Mouse (Mus musculus) heart, embryonic 13.5 days (tissue): ENCODE results near the gene Olfr907. TPM values are rescaled to one million over a fixed set of nuclear protein-coding genes. Genes with fewer than 3 reads are reported as not detected.

Experiments
- ATAC-seq: fragments of 200-750 bp; cut with Nextera tagmentation; 2 replicates; pipeline ENCODE4 v1.8.0; 2017; ENCODE audit warnings: moderate TSS enrichment; ENCODE audit not compliant: insufficient number of reproducible peaks, low FRiP score, low TSS enrichment; ENCODE audit errors: extremely low read depth
- H3K27ac ChIP-seq: fragments of 300-500 bp; sonication (generic); replicated peaks from 2 replicates; pipeline ENCODE4 v1.5.1; 2015; ENCODE audit warnings: moderate library complexity, mild to moderate bottlenecking, inconsistent platforms
- H3K27me3 ChIP-seq: fragments of 300-500 bp; sonication (generic); replicated peaks from 2 replicates; pipeline ENCODE4 v1.6.1; 2015; ENCODE audit warnings: mild to moderate bottlenecking, inconsistent platforms
- H3K36me3 ChIP-seq: fragments of 300-500 bp; sonication (generic); 2 replicates; pipeline ENCODE4 v1.6.1; 2015; ENCODE audit warnings: mild to moderate bottlenecking, inconsistent platforms
- H3K4me1 ChIP-seq: fragments of 300-500 bp; sonication (generic); 2 replicates; pipeline ENCODE4 v1.6.1; 2015; ENCODE audit warnings: inconsistent platforms
- H3K4me2 ChIP-seq: fragments of 300-500 bp; sonication (generic); 2 replicates; pipeline ENCODE4 v1.6.1; 2015; ENCODE audit warnings: inconsistent platforms, mild to moderate bottlenecking, moderate library complexity
- H3K4me3 ChIP-seq: fragments of 300-500 bp; sonication (generic); 2 replicates; pipeline ENCODE4 v1.5.1; 2015; ENCODE audit warnings: moderate library complexity, mild to moderate bottlenecking, inconsistent platforms
- H3K9ac ChIP-seq: fragments of 300-500 bp; sonication (generic); 2 replicates; pipeline ENCODE4 v1.6.1; 2015; ENCODE audit warnings: inconsistent platforms, mild to moderate bottlenecking, moderate library complexity
- H3K9me3 ChIP-seq: fragments of 300-500 bp; sonication (generic); 2 replicates; pipeline ENCODE4 v1.6.1; 2016; ENCODE audit warnings: inconsistent platforms
- WGBS: fragments of 180-500 bp; shearing (Covaris S2); methylation state at CpG from one replicate; pipeline ENCODE4 v1.1.7; 2015; ENCODE audit warnings: mixed read lengths; 5-methylcytosine and 5-hydroxymethylcytosine counted together
- polyA plus RNA-seq: library from polyadenylated mRNA; unstranded; fragments of >200 nt; fragmentation: Nextera tagmentation; extraction: Ambion mirVana; gene quantifications from 2 replicates; pipeline ENCODE4 v1.2.1, GENCODE M21; 2015

Olfr907 gene
- polyA plus RNA-seq, result not detected in 2 replicates

GRCm38 (mm10) chr9:38495501-38495900 lies at the start of gene Olfr907:
Gene Olfr907, plus strand, starts transcription at chr9:38495801.
- Histone ChIP-seq H3K4me3 (no peak within 1 kb of the TSS), H3K36me3 (no peaks in the 10 kb centered on the region), H3K27ac (no peak within 1 kb of the TSS), H3K4me1 (no peaks in the 10 kb centered on the region), H3K4me2 (no peak within 1 kb of the TSS), H3K9me3 (no peaks in the 10 kb centered on the region), H3K27me3 (no peaks in the 10 kb centered on the region), H3K9ac (no peak within 1 kb of the TSS)
- WGBS, result 65% methylated on average over 2 of the region's 2 CpGs
- no peak for ATAC-seq

- no peak for ATAC-seq
These were observed 48.2 kb upstream of the Olfr907 start, which contains the start of gene Olfr902 for GRCm38 (mm10) chr9:38447352-38447751. Gene Olfr902, plus strand, starts transcription at chr9:38447652.

GRCm38 (mm10) chr9:38462844-38463243 lies 32.8 kb upstream of the Olfr907 start, which contains the start of gene Olfr904:
Gene Olfr904, plus strand, starts transcription at chr9:38463144.
- H3K4me2 ChIP-seq, result no peak within 1 kb of the TSS
- H3K36me3 ChIP-seq, result no peaks in the 10 kb centered on the region
- ATAC-seq, result no peak

More at GRCm38 (mm10) chr9:38447352-38447751, 48.2 kb upstream of the Olfr907 start, which contains the start of gene Olfr902:
- Histone ChIP-seq H3K4me3 (no peak within 1 kb of the TSS), H3K9ac (no peak within 1 kb of the TSS), H3K4me2 (no peak within 1 kb of the TSS), H3K36me3 (no peaks in the 10 kb centered on the region), H3K9me3 (no peaks in the 10 kb centered on the region), H3K27ac (no peak within 1 kb of the TSS), H3K27me3 (no peaks in the 10 kb centered on the region), H3K4me1 (no peaks in the 10 kb centered on the region)
- WGBS, result 83% methylated on average over 5 of the region's 5 CpGs

GRCm38 (mm10) chr9:38470807-38471206 lies 24.8 kb upstream of the Olfr907 start, which contains the start of gene Olfr905:
Gene Olfr905, plus strand, starts transcription at chr9:38471107.
- H3K4me3 ChIP-seq, result no peak within 1 kb of the TSS
- H3K27ac ChIP-seq, result no peak within 1 kb of the TSS
- no peaks in the 10 kb centered on the region for H3K36me3 ChIP-seq
- H3K4me1 ChIP-seq, result no peaks in the 10 kb centered on the region
- no peak within 1 kb of the TSS for H3K9ac ChIP-seq
- ATAC-seq, result no peak
- no peaks in the 10 kb centered on the region for H3K27me3 ChIP-seq
- no peaks in the 10 kb centered on the region for H3K9me3 ChIP-seq
- H3K4me2 ChIP-seq, result no peak within 1 kb of the TSS

More at GRCm38 (mm10) chr9:38462844-38463243, 32.8 kb upstream of the Olfr907 start, which contains the start of gene Olfr904:
- no peaks in the 10 kb centered on the region for H3K4me1 ChIP-seq
- no peaks in the 10 kb centered on the region for H3K27me3 ChIP-seq
- H3K9ac ChIP-seq, result no peak within 1 kb of the TSS
- no peak within 1 kb of the TSS for H3K27ac ChIP-seq
- H3K4me3 ChIP-seq, result no peak within 1 kb of the TSS
- H3K9me3 ChIP-seq, result no peaks in the 10 kb centered on the region

- no peaks in the 10 kb centered on the region for H3K9me3 ChIP-seq
- H3K4me2 ChIP-seq, result no peak within 1 kb of the TSS
- ATAC-seq, result no peak
- H3K36me3 ChIP-seq, result no peaks in the 10 kb centered on the region
- H3K4me1 ChIP-seq, result no peaks in the 10 kb centered on the region
- H3K27ac ChIP-seq, result no peak within 1 kb of the TSS
- no peak within 1 kb of the TSS for H3K9ac ChIP-seq
- 67% methylated on average over 3 of the region's 3 CpGs for WGBS
- no peaks in the 10 kb centered on the region for H3K27me3 ChIP-seq
- no peak within 1 kb of the TSS for H3K4me3 ChIP-seq
These were observed 8.8 kb upstream of the Olfr907 start, which contains the start of gene Olfr906 for GRCm38 (mm10) chr9:38486785-38487184. Gene Olfr906, plus strand, starts transcription at chr9:38487085.

- H3K27me3 ChIP-seq, result no peaks in the 10 kb centered on the region
- no peak overlapping the region for H3K9ac ChIP-seq
- no peak for ATAC-seq
- no peak overlapping the region for H3K27ac ChIP-seq
- H3K4me1 ChIP-seq, result no peaks in the 10 kb centered on the region
- H3K36me3 ChIP-seq, result no peaks in the 10 kb centered on the region
- no peaks in the 10 kb centered on the region for H3K9me3 ChIP-seq
- 58% methylated on average over 2 of the region's 2 CpGs for WGBS
- H3K4me3 ChIP-seq, result no peak overlapping the region
- H3K4me2 ChIP-seq, result no peak overlapping the region
These were observed 16.8 kb downstream of the Olfr907 start for GRCm38 (mm10) chr9:38512353-38512752.

- no peak for ATAC-seq
- H3K36me3 ChIP-seq, result no peaks in the 10 kb centered on the region
- WGBS, result 56% methylated on average over 1 of the region's 1 CpGs
- no peak within 1 kb of the TSS for H3K4me2 ChIP-seq
- no peaks in the 10 kb centered on the region for H3K27me3 ChIP-seq
- no peak within 1 kb of the TSS for H3K9ac ChIP-seq
- H3K4me1 ChIP-seq, result no peaks in the 10 kb centered on the region
- no peak within 1 kb of the TSS for H3K4me3 ChIP-seq
- no peaks in the 10 kb centered on the region for H3K9me3 ChIP-seq
- no peak within 1 kb of the TSS for H3K27ac ChIP-seq
These were observed 25.7 kb downstream of the Olfr907 start, which contains the start of gene Olfr911-ps1 for GRCm38 (mm10) chr9:38521280-38521679. Gene Olfr911-ps1, plus strand, starts transcription at chr9:38521580.

GRCm38 (mm10) chr9:38537549-38537948 lies 41.9 kb downstream of the Olfr907 start, which contains the start of gene Olfr910:
Gene Olfr910, plus strand, starts transcription at chr9:38537849.
- Histone ChIP-seq H3K4me3 (no peak within 1 kb of the TSS), H3K4me2 (no peak within 1 kb of the TSS), H3K9me3 (0 out of 2 replicates have a peak, but pooled peaks cover under 1% of the 10 kb centered on the region), H3K4me1 (no peaks in the 10 kb centered on the region), H3K36me3 (no peaks in the 10 kb centered on the region), H3K27me3 (no peaks in the 10 kb centered on the region), H3K27ac (no peak within 1 kb of the TSS), H3K9ac (no peak within 1 kb of the TSS)
- ATAC-seq, result no peak
- WGBS, result 76% methylated on average over 2 of the region's 2 CpGs

Other genes starting within 250 kb of the Olfr907 start
- not detected in 2 replicates for gene Olfr143, start 243.0 kb upstream of the Olfr907 start, polyA plus RNA-seq
- not detected in 2 replicates for gene Olfr895, start 227.9 kb upstream of the Olfr907 start, polyA plus RNA-seq
- not detected in 2 replicates for gene Olfr896-ps1, start 204.7 kb upstream of the Olfr907 start, polyA plus RNA-seq
- not detected in 2 replicates for gene Olfr25, start 166.7 kb upstream of the Olfr907 start, polyA plus RNA-seq
- gene Olfr898, start 147.4 kb upstream of the Olfr907 start, polyA plus RNA-seq, result not detected in 2 replicates
- gene Olfr250, start 128.9 kb upstream of the Olfr907 start, polyA plus RNA-seq, result not detected in 2 replicates
- not detected in 2 replicates for gene Olfr251, start 118.7 kb upstream of the Olfr907 start, polyA plus RNA-seq
- not detected in 2 replicates for gene Olfr147, start 94.1 kb upstream of the Olfr907 start, polyA plus RNA-seq
- not detected in 2 replicates for gene Olfr901, start 66.3 kb upstream of the Olfr907 start, polyA plus RNA-seq
- not detected in 2 replicates for gene Olfr902, start 48.1 kb upstream of the Olfr907 start, polyA plus RNA-seq
- not detected in 2 replicates for gene Olfr904, start 32.7 kb upstream of the Olfr907 start, polyA plus RNA-seq
- gene Olfr905, start 24.7 kb upstream of the Olfr907 start, polyA plus RNA-seq, result not detected in 2 replicates
- not detected in 2 replicates for gene Olfr906, start 8.7 kb upstream of the Olfr907 start, polyA plus RNA-seq
- gene Olfr911-ps1, start 25.8 kb downstream of the Olfr907 start, polyA plus RNA-seq, result not detected in 2 replicates
- not detected in 2 replicates for gene Olfr910, start 42.0 kb downstream of the Olfr907 start, polyA plus RNA-seq
- gene Olfr912, start 84.4 kb downstream of the Olfr907 start, polyA plus RNA-seq, result not detected in 2 replicates
- not detected in 2 replicates for gene Olfr913, start 97.0 kb downstream of the Olfr907 start, polyA plus RNA-seq
- gene Olfr914, start 109.3 kb downstream of the Olfr907 start, polyA plus RNA-seq, result not detected in 2 replicates
- gene Olfr916, start 164.1 kb downstream of the Olfr907 start, polyA plus RNA-seq, result not detected in 2 replicates
- not detected in 2 replicates for gene Olfr917, start 170.0 kb downstream of the Olfr907 start, polyA plus RNA-seq
- gene Olfr918, start 178.8 kb downstream of the Olfr907 start, polyA plus RNA-seq, result not detected in 2 replicates
- not detected in 2 replicates for gene Olfr919, start 207.9 kb downstream of the Olfr907 start, polyA plus RNA-seq
- 16.3 and 18.8 TPM in 2 replicates for gene Vwa5a, start 222.5 kb downstream of the Olfr907 start, polyA plus RNA-seq